Mouse (Mus musculus): ENCODE measurements around the gene Cuedc1. TPM values are rescaled to one million over a fixed set of nuclear protein-coding genes. Genes with fewer than 3 reads are reported as not detected.

Gene Cuedc1
- polyA plus RNA-seq, 1 experiment from 2014 or later = 49.7 TPM

DNA sequence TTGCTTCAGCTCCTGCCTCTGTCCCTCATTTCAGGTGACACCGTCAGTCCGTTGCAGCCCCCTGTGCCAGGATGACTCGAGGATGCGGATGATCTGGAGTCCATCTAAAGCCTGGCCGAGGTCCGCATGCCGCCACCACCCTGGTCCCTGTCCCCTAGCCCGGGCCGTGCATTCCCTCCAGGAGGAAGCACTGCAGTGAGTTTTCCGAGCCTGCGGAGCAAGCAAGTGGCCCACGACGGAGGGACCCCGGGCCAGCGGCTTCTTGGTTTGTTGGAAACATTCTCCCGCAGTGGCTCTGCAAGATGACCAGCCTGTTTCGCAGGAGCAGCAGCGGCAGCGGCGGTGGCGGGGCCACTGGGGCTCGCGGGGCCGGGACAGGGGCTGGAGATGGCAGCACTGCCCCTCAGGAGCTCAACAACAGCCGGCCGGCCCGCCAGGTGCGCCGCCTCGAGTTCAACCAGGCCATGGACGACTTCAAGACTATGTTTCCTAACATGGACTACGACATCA, 71.7 kb downstream of the Cuedc1 start:
- Histone ChIP-seq H3K9ac (no peak overlapping the region), H3K4me2 (no peak overlapping the region), H3K27ac (replicated peaks) (no peak overlapping the region), H3K36me3 (no peaks in the 10 kb centered on the region), H3K4me3 (no peak overlapping the region), H3K9me3 (no peaks in the 10 kb centered on the region), H3K4me1 (replicated peaks) (peaks cover 43% of the 10 kb centered on the region), H3K27me3 (no peaks in the 10 kb centered on the region)
- WGBS = 26% methylated on average over 32 of the region's 32 CpGs
- ATAC-seq (ENCODE audit: low FRiP score, low read depth) = no peak

DNA sequence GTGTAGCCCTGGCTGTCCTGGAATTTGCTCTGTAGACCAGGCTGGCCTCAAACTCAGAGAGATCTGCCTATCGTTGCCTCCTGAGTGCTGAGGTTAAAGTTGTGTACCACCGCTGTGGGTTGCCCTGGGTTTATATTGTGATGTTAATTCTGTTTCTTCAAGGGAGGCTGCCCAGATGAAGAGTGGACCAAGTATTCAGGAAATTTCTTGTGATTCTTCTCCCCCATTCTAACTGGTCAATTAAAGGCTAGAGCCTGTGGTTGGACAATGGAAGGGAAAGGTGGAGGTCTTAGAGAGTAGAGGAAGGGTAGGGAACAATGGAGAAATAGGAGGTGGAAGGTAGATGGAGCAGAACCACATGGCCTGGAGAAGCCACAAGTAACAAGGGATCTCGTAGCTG, 72.7 kb downstream of the Cuedc1 start:
- Histone ChIP-seq H3K27ac (replicated peaks) (no peak overlapping the region), H3K36me3 (no peaks in the 10 kb centered on the region), H3K9me3 (no peaks in the 10 kb centered on the region), H3K4me2 (no peak overlapping the region), H3K9ac (no peak overlapping the region), H3K4me3 (no peak overlapping the region), H3K27me3 (no peaks in the 10 kb centered on the region), H3K4me1 (replicated peaks) (peaks cover 36% of the 10 kb centered on the region)
- WGBS = 45% methylated on average over 3 of the region's 3 CpGs
- no peak for ATAC-seq (ENCODE audit: low FRiP score, low read depth)

DNA sequence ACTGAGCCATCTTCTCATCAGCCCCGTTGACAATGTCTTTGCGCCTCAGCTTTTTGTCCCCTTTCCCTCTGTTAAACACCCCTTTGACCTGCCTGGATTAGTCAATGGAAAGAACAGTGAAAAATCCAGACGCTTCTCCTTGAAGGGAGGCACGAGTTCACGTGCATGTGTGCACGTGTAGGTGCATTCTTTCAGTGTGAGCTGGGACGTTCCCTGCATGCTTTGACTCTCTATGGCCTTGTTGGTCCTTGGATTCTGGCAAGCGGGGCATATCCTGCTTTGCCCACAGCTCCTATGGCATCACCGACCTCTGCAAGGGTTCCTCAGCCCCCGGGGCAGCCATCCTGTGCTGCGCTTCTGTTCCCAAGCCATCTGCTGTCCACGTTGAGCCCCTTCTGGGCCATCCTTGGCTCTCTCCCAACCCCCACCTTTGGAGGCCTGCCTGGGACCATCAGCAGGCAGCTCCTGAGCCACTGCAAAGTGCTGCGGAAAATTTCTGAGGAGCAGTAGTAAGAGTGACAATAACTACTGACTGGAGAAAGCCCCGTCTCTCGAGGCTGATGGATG, 74.1 kb downstream of the Cuedc1 start:
- Histone ChIP-seq H3K36me3 (0 out of 2 replicates have a peak, but pooled peaks cover 2% of the 10 kb centered on the region), H3K27me3 (no peaks in the 10 kb centered on the region), H3K9me3 (no peaks in the 10 kb centered on the region), H3K9ac (no peak overlapping the region), H3K4me3 (no peak overlapping the region), H3K4me2 (no peak overlapping the region), H3K4me1 (replicated peaks) (peaks cover 27% of the 10 kb centered on the region), H3K27ac (replicated peaks) (peak overlapping the region; percentile 30; the same call in 1 of the 2 replicates)
- WGBS = 51% methylated on average over 15 of the region's 15 CpGs
- no peak for ATAC-seq (ENCODE audit: low FRiP score, low read depth)

DNA sequence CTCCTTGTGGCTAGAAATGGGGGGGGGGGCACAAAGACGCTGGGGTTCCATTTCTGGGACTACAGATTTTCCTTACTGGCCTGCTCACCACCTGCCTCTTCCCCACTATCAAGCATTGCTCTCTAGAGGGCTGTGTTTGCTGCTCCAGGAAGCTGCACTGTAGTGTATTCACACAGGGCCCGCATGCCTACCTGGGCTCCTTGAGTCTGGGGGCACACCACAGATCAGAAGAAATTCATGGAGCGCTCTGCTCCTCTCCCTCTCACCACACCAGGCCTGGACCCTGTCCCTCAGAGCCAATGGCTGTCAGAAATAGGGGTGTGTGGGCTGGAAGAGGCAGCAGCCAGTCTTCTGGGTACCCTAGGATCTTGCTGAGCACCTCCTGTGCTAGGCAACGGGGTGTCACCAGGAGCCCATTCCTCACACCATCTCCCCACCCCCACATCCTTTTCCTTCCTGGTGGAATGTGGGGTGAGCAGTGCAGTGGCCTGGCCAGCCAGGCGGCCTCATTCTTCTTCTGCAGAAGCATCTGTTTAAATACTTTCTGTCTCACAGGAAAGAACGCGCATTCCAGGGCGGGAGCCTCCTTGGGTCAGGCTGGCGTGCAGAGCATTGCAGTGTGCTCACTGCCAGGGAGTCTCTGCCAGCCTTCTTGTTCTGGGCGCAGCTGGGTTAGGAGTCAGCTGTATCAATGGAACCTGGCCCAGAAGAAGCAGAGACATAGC, 74.9 kb downstream of the Cuedc1 start:
- Histone ChIP-seq H3K4me2 (no peak overlapping the region), H3K9me3 (no peaks in the 10 kb centered on the region), H3K4me3 (no peak overlapping the region), H3K36me3 (peaks cover 6% of the 10 kb centered on the region; the same call in 1 of the 2 replicates), H3K27me3 (no peaks in the 10 kb centered on the region), H3K4me1 (replicated peaks) (peaks cover 27% of the 10 kb centered on the region), H3K9ac (no peak overlapping the region), H3K27ac (replicated peaks) (peak overlapping the region; percentile 42; the same call in 1 of the 2 replicates)
- ATAC-seq (ENCODE audit: low FRiP score, low read depth) = peak; percentile 65
- WGBS = 27% methylated on average over 10 of the region's 10 CpGs

DNA sequence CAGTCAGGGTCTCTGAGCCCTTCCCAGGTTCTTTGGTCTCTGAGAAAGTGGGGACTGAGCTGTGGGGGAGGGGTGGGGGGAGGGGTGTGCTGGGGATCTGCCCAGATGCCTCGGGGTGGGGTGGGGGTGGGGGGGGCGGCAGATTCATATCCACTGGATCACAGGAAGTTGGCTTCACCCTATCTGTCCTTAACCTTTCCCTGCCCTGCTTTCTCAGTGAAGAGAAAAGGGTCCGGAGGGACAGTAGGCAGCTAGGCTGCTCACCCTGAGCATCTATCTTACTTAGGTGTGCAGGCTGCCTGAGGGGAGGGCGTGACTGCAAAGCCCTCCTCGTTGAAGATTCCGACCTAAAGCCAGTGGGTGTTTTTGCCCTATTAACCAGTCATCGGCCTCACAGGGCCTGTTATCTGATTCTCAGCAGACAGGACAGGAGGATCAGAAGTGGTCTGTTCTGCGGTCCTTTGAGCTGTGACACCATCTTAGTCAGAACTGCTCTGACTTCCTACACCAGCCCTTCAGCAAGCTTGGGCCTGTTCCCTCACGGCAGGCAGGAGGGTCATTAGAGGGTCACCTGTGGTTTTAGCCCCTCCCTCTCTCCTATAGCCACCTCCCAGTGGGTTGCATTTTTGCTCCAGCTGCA, 75.6 kb downstream of the Cuedc1 start:
- Histone ChIP-seq H3K4me3 (no peak overlapping the region), H3K4me2 (no peak overlapping the region), H3K4me1 (replicated peaks) (peaks cover 27% of the 10 kb centered on the region), H3K9ac (no peak overlapping the region), H3K27me3 (no peaks in the 10 kb centered on the region), H3K27ac (replicated peaks) (0 out of 2 replicates have a peak overlapping the region, but pooled peaks have one; percentile 42), H3K9me3 (no peaks in the 10 kb centered on the region), H3K36me3 (peaks cover 6% of the 10 kb centered on the region; the same call in 1 of the 2 replicates)
- no peak for ATAC-seq (ENCODE audit: low FRiP score, low read depth)
- 25% methylated on average over 9 of the region's 9 CpGs for WGBS

DNA sequence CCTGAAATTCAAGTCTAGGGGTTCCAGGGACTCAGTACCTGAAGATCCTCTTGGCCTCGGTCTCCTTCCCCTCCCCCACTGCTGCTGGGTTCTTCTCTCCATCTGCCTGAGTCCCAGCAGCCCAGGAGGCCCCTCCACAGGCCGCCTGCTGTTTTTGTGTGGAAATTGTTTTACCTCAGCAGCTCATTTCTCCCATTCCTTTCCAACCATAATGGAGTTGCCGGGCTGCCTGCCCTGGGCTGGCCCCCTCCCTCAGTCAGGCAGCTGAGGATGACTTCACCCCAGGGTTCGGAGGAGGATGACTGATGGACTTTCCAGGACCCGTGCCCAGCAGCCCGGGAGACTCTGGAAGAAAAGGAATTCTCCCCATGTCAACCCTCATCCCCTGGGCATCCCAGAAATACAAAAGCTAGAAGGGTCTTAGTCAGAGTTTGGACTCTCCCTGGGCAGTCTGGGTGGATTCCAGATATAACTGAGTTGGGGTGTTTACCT, 82.7 kb downstream of the Cuedc1 start:
- Histone ChIP-seq H3K9ac (0 out of 2 replicates have a peak overlapping the region, but pooled peaks have one; percentile 1), H3K9me3 (no peaks in the 10 kb centered on the region), H3K36me3 (peaks cover 15% of the 10 kb centered on the region; the same call in 1 of the 2 replicates), H3K27ac (replicated peaks) (peak overlapping the region; percentile 77), H3K27me3 (no peaks in the 10 kb centered on the region), H3K4me1 (replicated peaks) (peaks cover 24% of the 10 kb centered on the region), H3K4me2 (peak overlapping the region; percentile 8; the same call in 1 of the 2 replicates), H3K4me3 (no peak overlapping the region)
- WGBS = 8% methylated on average over 6 of the region's 6 CpGs
- peak; percentile 71 for ATAC-seq (ENCODE audit: low FRiP score, low read depth)

DNA sequence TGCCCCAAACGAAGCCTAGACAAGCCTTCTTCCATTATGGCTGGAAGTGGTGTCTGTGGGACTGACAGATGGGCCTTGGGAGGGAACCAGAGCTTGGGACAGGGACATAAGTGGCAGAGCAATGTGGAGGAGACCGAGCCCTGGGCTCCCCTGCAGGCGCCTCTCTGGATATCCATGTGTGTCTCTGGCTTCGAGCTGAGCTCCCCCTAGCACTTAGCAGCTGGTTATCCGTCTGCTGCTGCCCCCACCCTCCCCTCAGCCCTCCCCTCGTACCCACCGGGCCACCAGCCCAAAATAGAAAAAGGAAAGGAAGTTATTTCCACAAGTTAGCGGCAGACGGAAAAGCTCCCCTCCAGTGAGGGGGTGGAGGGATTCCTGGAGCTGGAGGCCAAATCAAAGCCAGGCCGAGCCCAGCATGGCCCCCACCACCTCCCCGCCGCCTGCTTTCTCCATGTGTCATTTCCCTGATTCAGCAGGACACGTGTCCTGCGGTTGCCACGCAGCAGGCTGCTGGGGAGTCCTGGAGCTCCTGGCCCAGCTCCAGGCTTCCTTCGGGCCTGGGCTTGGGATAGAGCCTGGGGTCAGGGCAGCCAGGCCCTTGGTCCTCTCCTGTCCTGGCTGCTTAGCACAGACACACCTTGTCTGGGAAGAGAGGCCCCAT, 83.2 kb downstream of the Cuedc1 start:
- Histone ChIP-seq H3K27me3 (no peaks in the 10 kb centered on the region), H3K4me2 (peak overlapping the region; percentile 8), H3K9me3 (no peaks in the 10 kb centered on the region), H3K4me1 (replicated peaks) (peaks cover 24% of the 10 kb centered on the region), H3K4me3 (no peak overlapping the region), H3K27ac (replicated peaks) (peak overlapping the region; percentile 77), H3K9ac (0 out of 2 replicates have a peak overlapping the region, but pooled peaks have one; percentile 1), H3K36me3 (peaks cover 15% of the 10 kb centered on the region; the same call in 1 of the 2 replicates)
- WGBS = 8% methylated on average over 16 of the region's 16 CpGs
- peak; percentile 85 for ATAC-seq (ENCODE audit: low FRiP score, low read depth)

DNA sequence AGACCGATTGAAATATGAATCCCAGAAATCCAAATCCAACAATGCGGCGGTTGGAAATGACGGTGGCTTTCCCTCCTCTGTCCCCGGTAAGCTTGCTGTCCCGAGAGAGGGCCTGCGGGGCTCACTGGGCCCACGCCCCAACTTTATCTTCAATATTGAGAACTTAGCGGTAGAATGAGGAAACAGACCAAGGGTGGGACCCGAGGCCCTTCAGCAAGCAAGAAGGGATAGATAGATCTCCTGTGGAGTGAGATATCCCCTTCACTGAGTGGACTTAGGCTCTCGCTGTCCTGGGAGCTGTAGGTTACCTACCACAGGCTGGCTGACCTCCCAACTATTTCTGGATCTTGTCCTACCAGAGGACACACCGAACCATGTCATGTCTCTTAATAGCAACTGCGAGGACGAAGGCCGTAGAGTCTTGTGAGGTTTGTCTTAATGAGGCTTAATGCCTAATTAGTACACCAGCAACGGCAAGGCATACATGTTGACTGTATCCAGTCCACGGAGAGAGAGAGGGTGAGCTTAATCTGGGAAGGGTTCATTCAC, 86.8 kb downstream of the Cuedc1 start:
- WGBS = 93% methylated on average over 17 of the region's 17 CpGs

DNA sequence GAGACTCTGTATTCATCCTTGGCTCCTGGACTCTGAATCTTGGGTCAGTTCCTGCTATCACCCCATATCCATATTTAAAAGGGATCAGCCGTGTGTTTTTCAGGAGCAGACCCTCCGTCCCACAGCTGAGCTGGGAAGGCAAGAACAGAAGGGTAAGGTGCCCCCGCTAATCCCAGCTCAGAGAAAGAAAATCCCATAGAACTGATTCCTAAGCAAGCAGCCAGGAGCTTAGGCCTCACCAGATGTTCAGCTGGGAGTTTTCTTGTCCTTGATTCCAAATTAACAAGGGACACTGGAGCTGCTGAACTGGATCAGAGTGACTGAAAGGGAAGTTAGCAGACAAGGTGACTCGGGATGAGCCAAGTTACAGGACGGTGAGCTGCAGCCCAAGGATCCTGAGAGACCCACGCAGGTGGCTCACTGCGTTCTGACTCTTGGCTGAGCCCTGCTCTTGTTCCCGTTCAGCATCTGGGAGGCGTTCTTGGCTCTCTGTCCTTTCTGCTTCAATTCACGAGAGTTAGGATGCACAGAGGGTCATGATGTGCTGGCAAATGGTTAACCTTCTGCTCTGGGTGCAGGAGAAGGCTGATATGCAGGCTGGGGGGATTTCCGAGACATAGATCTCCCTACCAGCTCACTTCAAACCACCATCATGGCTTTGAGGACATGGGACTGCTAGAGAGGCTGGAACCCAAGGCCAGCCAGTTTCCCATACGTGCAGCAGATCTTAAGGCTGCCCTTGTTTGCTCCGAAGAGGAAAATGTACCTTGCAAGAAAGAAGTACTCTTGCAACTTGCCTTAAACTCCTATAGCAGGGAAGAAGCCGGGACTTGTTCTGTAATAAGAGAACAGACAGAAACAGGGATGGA, 88.5 kb downstream of the Cuedc1 start:
- no peak for ATAC-seq (ENCODE audit: low FRiP score, low read depth)
- Histone ChIP-seq H3K4me2 (no peak overlapping the region), H3K36me3 (0 out of 2 replicates have a peak, but pooled peaks cover 10% of the 10 kb centered on the region), H3K9me3 (no peaks in the 10 kb centered on the region), H3K27ac (replicated peaks) (peak overlapping the region; percentile 44), H3K4me1 (replicated peaks) (peaks cover 28% of the 10 kb centered on the region), H3K9ac (no peak overlapping the region), H3K27me3 (peaks cover 4% of the 10 kb centered on the region), H3K4me3 (no peak overlapping the region)
- WGBS = 70% methylated on average over 14 of the region's 14 CpGs

More for the DNA sequence above, 86.8 kb downstream of the Cuedc1 start:
- Histone ChIP-seq H3K9ac (no peak overlapping the region), H3K27ac (replicated peaks) (no peak overlapping the region), H3K36me3 (0 out of 2 replicates have a peak, but pooled peaks cover 10% of the 10 kb centered on the region), H3K4me1 (replicated peaks) (peaks cover 44% of the 10 kb centered on the region), H3K27me3 (no peaks in the 10 kb centered on the region), H3K4me2 (no peak overlapping the region), H3K4me3 (no peak overlapping the region), H3K9me3 (no peaks in the 10 kb centered on the region)
- ATAC-seq (ENCODE audit: low FRiP score, low read depth) = no peak

DNA sequence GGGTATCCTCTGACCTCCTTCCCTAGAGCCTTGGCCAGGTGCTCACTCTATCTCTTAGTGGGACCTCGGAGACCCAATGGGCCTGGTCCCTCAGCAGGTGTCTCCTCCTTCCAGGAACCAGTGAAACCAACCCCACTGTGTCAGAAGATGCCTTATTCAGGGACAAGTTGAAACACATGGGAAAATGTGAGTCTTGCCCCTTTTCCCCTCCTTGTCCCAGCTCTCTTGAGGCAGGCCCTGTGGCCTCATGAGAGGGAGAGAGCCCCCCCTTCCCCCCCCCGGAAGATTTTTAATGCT, 89.0 kb downstream of the Cuedc1 start:
- 28% methylated on average over 2 of the region's 2 CpGs for WGBS
- Histone ChIP-seq H3K9me3 (no peaks in the 10 kb centered on the region), H3K36me3 (0 out of 2 replicates have a peak, but pooled peaks cover 10% of the 10 kb centered on the region), H3K4me2 (peak overlapping the region; percentile 36; the same call in 1 of the 2 replicates), H3K27me3 (peaks cover 10% of the 10 kb centered on the region), H3K9ac (no peak overlapping the region), H3K27ac (replicated peaks) (peak overlapping the region; percentile 44), H3K4me3 (no peak overlapping the region), H3K4me1 (replicated peaks) (peaks cover 23% of the 10 kb centered on the region)
- no peak for ATAC-seq (ENCODE audit: low FRiP score, low read depth)

All from hindbrain, embryonic 15.5 days (tissue).